Mouse (Mus musculus): ENCODE results near the gene Acta2. TPM values are rescaled to one million over a fixed set of nuclear protein-coding genes. Genes with fewer than 3 reads are reported as not detected.
A peak's percentile ranks its signal among the peaks of the same experiment; 100 is the strongest.

Gene Acta2
- polyA plus RNA-seq, 1 experiment from 2014 or later, result 1,110 TPM

DNA sequence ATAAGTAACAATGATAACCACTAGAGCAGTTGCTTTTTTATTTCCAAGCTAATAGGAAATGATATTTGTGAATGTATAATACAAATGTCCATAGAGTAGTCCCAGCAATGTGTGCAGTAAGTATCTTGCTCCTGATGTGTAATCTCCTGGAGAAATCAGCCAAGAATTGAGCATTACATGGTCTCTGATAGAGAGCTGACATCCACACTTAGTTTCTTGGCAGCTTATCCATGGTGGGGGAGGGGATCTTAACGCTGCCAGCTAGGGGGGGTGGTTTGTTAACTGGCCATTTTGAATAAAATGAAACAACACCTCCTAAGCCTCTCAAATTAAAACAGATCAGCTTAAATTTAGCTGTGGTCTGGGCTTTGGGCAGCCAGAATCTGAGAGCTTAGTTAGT, 13.6 kb upstream of the Acta2 start:
- H3K4me3 ChIP-seq, result no peak overlapping the region
- H3K4me2 ChIP-seq, result no peak overlapping the region
- no peaks in the 10 kb centered on the region for H3K36me3 ChIP-seq
- no peaks in the 10 kb centered on the region for H3K27me3 ChIP-seq (replicated peaks)
- ATAC-seq (ENCODE audit: extremely low read depth, insufficient number of reproducible peaks, low FRiP score, low TSS enrichment), result no peak
- H3K4me1 ChIP-seq, result peaks cover 7% of the 10 kb centered on the region
- H3K27ac ChIP-seq (replicated peaks), result no peak overlapping the region
- H3K9me3 ChIP-seq, result no peaks in the 10 kb centered on the region
- H3K9ac ChIP-seq, result no peak overlapping the region
- 41% methylated on average over 1 of the region's 1 CpGs for WGBS

DNA sequence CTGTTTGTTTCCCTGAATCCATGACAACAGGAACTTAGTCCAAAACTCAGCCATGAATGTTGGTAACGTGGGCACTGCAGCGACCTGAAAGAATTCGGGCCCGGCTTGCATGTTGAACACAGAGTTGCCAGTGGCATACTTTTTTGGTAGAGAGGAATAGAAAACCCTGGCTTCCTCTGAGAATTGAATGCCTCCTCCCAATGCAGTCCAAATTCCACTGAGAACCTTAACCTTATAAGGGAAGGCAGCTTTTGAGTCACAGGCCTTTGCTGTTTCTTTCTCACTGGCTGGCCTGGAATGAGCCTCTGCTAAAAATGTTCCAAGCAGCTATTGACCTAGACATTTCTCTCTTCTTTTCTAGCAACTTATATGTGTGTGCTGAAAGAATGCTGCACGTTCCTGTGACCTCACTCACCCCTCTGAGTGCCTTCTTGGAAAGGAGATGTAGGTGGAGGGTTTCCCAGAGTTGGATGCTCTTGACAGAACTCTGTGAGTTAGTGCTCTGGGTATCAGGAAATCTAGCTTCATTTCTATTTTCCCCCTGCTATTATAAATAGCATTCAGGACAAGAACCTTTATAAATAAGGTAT, 10.3 kb upstream of the Acta2 start:
- Histone ChIP-seq H3K36me3 (no peaks in the 10 kb centered on the region), H3K4me1 (peaks cover 13% of the 10 kb centered on the region), H3K27ac (replicated peaks) (peak overlapping the region; percentile 74), H3K9me3 (no peaks in the 10 kb centered on the region), H3K9ac (no peak overlapping the region), H3K4me2 (peak overlapping the region; percentile 3; the same call in 1 of the 2 replicates), H3K27me3 (replicated peaks) (0 out of 2 replicates have a peak, but pooled peaks cover 3% of the 10 kb centered on the region), H3K4me3 (no peak overlapping the region)
- ATAC-seq (ENCODE audit: extremely low read depth, insufficient number of reproducible peaks, low FRiP score, low TSS enrichment), result no peak
- WGBS, result 44% methylated on average over 5 of the region's 5 CpGs

DNA sequence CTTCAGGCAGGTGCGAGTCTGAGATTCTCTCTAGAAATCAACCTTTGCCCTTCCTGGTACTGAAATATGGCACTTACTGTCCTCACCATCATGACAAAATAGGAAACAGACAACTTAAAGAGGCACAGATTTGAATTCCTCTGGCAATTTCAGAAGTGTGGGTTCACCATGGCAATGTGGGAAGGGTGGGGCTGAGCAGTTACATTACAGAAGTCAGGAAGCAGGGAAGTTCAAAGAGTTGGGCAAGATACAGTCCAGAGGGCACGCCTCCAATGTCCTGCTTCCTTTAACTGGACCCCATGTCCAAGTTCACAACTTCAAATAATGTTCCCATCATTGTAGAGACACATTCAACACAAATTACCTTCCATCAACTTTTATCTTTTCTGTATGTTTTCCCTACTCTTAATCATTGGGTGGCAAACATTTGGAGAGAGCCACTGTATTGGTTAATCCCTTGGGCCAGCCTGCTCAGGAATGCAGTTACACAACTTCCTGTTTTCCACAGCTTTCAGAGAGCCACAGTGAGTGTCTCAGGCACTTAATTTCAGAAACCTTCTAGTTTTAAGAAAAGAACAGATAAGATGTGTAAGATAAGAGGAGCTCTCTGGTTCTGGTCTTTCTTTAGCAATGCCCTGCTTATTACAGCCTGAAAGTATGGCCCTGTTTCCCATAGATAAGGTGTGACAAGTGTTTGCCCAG, 7.0 kb upstream of the Acta2 start:
- Histone ChIP-seq H3K4me1 (peaks cover 13% of the 10 kb centered on the region), H3K9me3 (no peaks in the 10 kb centered on the region), H3K4me3 (no peak overlapping the region), H3K36me3 (no peaks in the 10 kb centered on the region), H3K4me2 (no peak overlapping the region), H3K27me3 (replicated peaks) (peaks cover 20% of the 10 kb centered on the region), H3K27ac (replicated peaks) (no peak overlapping the region), H3K9ac (no peak overlapping the region)
- WGBS, result 66% methylated on average over 2 of the region's 2 CpGs
- ATAC-seq (ENCODE audit: extremely low read depth, insufficient number of reproducible peaks, low FRiP score, low TSS enrichment), result no peak

DNA sequence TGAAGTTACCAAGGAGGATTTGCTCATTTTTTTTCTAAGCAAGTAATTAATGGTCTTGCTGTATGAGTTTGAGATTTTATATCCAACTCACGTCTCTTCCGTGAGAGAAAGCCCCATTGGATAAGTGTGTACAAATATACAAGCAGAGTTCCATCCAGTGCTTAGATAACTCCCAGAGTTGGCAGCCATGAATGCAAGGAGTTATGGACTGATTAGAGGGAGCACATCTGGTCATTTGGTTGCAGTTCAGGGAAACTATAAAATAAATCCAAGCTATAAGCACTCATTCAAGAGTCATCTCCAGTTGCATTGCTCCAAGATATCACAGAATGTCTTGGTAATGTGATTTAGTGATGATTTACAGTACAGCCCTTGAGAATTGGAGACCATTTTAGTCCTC, 1.5 kb upstream of the Acta2 start:
- Histone ChIP-seq H3K9ac (no peak overlapping the region), H3K4me3 (no peak overlapping the region), H3K4me2 (no peak overlapping the region), H3K9me3 (no peaks in the 10 kb centered on the region), H3K4me1 (peaks cover 25% of the 10 kb centered on the region), H3K36me3 (peaks cover 5% of the 10 kb centered on the region; the same call in 1 of the 2 replicates), H3K27ac (replicated peaks) (no peak overlapping the region), H3K27me3 (replicated peaks) (peaks cover 32% of the 10 kb centered on the region)
- WGBS, result 66% methylated on average over 2 of the region's 2 CpGs
- ATAC-seq (ENCODE audit: extremely low read depth, insufficient number of reproducible peaks, low FRiP score, low TSS enrichment), result no peak

DNA sequence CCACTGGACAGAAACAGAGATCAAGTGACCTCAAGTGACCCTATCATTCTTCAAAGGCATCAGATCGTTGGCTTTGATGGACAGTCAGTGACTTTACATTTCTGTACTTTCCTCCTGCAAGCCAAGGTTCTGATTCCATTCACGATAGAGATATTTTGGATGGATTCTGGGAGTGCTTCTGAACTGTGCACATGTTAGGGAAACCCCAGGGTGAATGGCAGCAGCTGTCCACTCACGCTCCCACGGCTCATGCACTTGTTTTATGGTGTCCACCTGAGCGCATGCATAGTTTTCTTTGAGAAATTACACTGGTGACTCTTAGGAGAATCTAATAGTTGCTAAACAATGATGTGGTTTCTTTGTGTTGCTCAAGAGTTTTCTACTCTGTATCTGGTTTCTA, 759 bp upstream of the Acta2 start:
- no peak overlapping the region for H3K4me2 ChIP-seq
- H3K27me3 ChIP-seq (replicated peaks), result peaks cover 37% of the 10 kb centered on the region
- ATAC-seq (ENCODE audit: extremely low read depth, insufficient number of reproducible peaks, low FRiP score, low TSS enrichment), result no peak
- no peak overlapping the region for H3K4me3 ChIP-seq
- H3K9ac ChIP-seq, result no peak overlapping the region
- WGBS, result 69% methylated on average over 5 of the region's 5 CpGs
- H3K36me3 ChIP-seq, result peaks cover 13% of the 10 kb centered on the region
- H3K9me3 ChIP-seq, result no peaks in the 10 kb centered on the region
- H3K27ac ChIP-seq (replicated peaks), result no peak overlapping the region
- peaks cover 30% of the 10 kb centered on the region for H3K4me1 ChIP-seq

DNA sequence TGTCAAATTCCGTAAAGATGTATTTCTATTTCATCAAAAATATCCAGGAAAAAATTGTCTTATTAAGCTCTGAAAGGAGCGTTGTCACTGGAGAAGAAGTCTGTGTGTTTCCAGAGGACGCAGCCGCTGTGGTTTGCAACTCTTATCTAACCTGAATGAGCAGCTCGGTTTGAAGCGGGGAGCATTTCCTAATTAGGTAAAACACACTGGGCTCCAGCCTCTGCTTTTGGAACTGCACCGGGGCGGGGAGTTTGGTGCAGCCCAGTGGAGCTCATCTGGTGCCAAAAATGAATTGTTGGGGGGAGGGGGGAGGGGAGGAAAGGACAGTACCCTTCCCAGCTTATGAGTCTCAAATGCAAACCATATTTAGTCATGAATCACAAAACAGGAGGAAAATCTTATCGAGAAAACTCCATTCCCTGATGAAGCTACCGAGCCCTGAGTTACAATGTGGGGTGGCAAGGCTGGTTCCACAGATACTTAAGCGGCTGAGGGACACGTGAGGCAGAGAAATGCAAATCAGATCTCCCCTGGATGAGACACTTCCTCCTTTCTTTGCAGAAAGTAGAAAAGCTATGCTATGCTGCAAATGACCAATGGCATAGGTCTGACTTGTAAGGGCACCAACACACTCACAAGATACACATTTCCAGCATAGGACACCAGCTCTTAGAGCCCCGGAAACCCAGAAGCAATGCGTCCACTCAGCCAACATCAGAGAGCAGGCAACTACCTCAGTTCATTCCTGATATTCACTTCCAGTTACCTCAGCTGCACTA, 1.1 kb downstream of the Acta2 start:
- H3K36me3 ChIP-seq, result peaks cover 25% of the 10 kb centered on the region
- H3K4me1 ChIP-seq, result peaks cover 30% of the 10 kb centered on the region
- H3K4me2 ChIP-seq, result peak overlapping the region; percentile 70
- peak overlapping the region; percentile 59 for H3K4me3 ChIP-seq
- H3K9ac ChIP-seq, result peak overlapping the region; percentile 81
- ATAC-seq (ENCODE audit: extremely low read depth, insufficient number of reproducible peaks, low FRiP score, low TSS enrichment), result no peak
- H3K27me3 ChIP-seq (replicated peaks), result peaks cover 44% of the 10 kb centered on the region
- H3K27ac ChIP-seq (replicated peaks), result peak overlapping the region; percentile 81
- no peaks in the 10 kb centered on the region for H3K9me3 ChIP-seq
- 13% methylated on average over 14 of the region's 14 CpGs for WGBS

DNA sequence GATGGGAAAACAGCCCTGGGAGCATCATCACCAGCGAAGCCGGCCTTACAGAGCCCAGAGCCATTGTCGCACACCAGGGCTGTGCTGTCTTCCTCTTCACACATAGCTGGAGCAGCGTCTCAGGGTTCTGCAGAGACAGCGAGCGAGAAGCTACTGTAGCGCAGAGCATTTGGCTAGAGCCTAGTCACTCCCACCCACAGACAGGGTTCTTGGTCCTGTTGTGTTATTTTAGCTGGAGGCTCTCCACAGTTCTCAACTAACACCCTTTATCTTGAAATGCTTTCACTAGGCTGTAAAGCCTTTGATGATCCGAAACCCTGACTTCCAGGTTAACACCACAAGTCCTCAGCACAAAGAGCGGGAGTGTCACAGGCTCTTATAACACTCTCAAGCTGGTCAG, 2.9 kb downstream of the Acta2 start:
- peaks cover 31% of the 10 kb centered on the region for H3K27me3 ChIP-seq (replicated peaks)
- 23% methylated on average over 9 of the region's 9 CpGs for WGBS
- peak overlapping the region; percentile 50 for H3K9ac ChIP-seq
- peak overlapping the region; percentile 59 for H3K4me3 ChIP-seq
- no peak for ATAC-seq (ENCODE audit: extremely low read depth, insufficient number of reproducible peaks, low FRiP score, low TSS enrichment)
- H3K36me3 ChIP-seq, result peaks cover 39% of the 10 kb centered on the region
- H3K4me2 ChIP-seq, result peak overlapping the region; percentile 70
- H3K9me3 ChIP-seq, result no peaks in the 10 kb centered on the region
- peaks cover 30% of the 10 kb centered on the region for H3K4me1 ChIP-seq
- H3K27ac ChIP-seq (replicated peaks), result 0 out of 2 replicates have a peak overlapping the region, but pooled peaks have one; percentile 3

DNA sequence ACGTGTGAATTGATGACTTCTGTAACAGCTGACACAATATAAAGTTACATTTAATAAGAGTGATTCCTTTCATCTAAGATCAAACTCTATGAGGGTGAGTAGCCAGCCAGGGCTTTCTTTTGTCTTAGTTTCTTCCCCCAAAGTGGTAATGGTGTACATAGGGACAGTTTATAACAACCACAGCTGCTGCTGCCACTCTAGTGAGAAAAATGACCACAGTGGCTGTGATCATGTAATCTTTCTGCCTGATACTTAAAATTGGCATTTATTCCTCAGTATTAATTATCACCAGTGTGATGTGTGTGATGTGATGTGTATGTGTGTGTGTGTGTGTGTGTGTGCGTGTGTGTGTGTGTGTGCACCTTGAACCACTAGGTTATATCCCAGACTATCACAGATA, 3.5 kb downstream of the Acta2 start:
- Histone ChIP-seq H3K36me3 (peaks cover 45% of the 10 kb centered on the region), H3K9me3 (no peaks in the 10 kb centered on the region), H3K4me2 (peak overlapping the region; percentile 70), H3K9ac (peak overlapping the region; percentile 50), H3K27me3 (replicated peaks) (peaks cover 31% of the 10 kb centered on the region), H3K4me3 (no peak overlapping the region; the same call in 1 of the 2 replicates), H3K4me1 (peaks cover 30% of the 10 kb centered on the region), H3K27ac (replicated peaks) (no peak overlapping the region)
- no peak for ATAC-seq (ENCODE audit: extremely low read depth, insufficient number of reproducible peaks, low FRiP score, low TSS enrichment)
- 75% methylated on average over 2 of the region's 2 CpGs for WGBS

DNA sequence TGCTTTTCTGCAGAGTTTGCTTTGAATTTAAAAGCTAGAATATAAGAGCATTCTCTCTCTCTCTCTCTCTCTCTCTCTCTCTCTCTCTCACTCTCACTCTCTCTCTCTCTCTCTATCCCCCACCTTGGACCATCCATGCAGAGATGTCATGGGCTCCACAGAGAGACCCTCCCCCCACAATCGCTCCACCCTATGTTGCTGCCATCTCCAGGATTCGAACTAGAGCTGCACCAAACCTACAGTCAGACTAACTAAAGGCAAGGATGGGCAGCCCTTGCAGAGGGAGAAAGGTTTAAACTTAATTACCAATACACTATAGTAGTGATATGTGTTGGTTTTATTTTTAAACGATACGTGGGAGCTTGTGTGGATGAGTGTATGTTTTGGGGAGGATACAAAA, 4.8 kb downstream of the Acta2 start:
- 78% methylated on average over 4 of the region's 4 CpGs for WGBS
- no peak overlapping the region for H3K9ac ChIP-seq
- H3K27me3 ChIP-seq (replicated peaks), result peaks cover 30% of the 10 kb centered on the region
- no peaks in the 10 kb centered on the region for H3K9me3 ChIP-seq
- no peak overlapping the region for H3K4me3 ChIP-seq
- H3K36me3 ChIP-seq, result peaks cover 57% of the 10 kb centered on the region
- no peak for ATAC-seq (ENCODE audit: extremely low read depth, insufficient number of reproducible peaks, low FRiP score, low TSS enrichment)
- H3K27ac ChIP-seq (replicated peaks), result no peak overlapping the region
- no peak overlapping the region for H3K4me2 ChIP-seq
- H3K4me1 ChIP-seq, result peaks cover 28% of the 10 kb centered on the region

DNA sequence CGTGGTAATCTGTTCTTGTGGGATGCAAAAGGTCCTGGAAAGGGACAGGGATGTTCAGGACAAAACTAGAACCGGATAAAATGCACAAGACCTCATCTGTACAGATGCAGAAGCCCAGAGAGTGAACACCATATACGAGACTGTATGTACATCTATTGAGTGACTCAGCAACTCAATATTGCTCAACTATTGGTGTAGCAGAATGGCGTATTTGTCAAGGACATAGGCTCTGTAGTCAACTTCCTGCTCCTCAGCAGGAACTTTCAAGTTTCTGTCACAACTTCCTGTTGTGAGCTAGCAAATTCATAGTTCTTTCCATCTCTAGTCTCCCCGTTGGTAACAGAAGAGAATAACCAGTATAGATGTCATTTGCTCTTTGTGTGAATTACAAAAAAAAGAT, 6.8 kb downstream of the Acta2 start:
- Histone ChIP-seq H3K27me3 (replicated peaks) (peaks cover 30% of the 10 kb centered on the region), H3K4me3 (no peak overlapping the region), H3K4me1 (peaks cover 9% of the 10 kb centered on the region), H3K9ac (no peak overlapping the region), H3K36me3 (peaks cover 72% of the 10 kb centered on the region), H3K4me2 (no peak overlapping the region), H3K9me3 (no peaks in the 10 kb centered on the region), H3K27ac (replicated peaks) (no peak overlapping the region)
- WGBS, result 76% methylated on average over 5 of the region's 5 CpGs
- ATAC-seq (ENCODE audit: extremely low read depth, insufficient number of reproducible peaks, low FRiP score, low TSS enrichment), result no peak

DNA sequence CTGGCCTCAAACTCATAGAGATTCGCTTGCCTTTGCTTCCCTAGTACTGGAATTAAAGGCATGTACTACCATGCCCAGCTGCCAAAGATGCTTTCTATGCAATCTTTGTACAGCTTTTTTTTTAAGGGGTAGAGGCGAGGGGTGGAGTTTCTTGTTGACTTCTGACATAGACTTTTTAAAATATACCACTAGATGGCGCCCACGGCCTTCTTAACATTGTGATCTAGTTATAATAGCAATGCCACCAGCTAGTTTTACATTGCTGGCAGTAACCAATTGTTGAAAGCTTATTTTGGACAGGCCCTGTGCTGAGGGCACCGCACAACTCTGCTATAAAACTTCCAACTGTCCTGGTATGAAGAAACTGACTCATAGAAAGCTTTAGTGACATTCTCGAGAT, 11.3 kb downstream of the Acta2 start:
- no peak overlapping the region for H3K9ac ChIP-seq
- no peak for ATAC-seq (ENCODE audit: extremely low read depth, insufficient number of reproducible peaks, low FRiP score, low TSS enrichment)
- no peaks in the 10 kb centered on the region for H3K4me1 ChIP-seq
- H3K4me2 ChIP-seq, result no peak overlapping the region
- H3K9me3 ChIP-seq, result no peaks in the 10 kb centered on the region
- H3K27ac ChIP-seq (replicated peaks), result no peak overlapping the region
- peaks cover 84% of the 10 kb centered on the region for H3K36me3 ChIP-seq
- 0 out of 2 replicates have a peak, but pooled peaks cover 6% of the 10 kb centered on the region for H3K27me3 ChIP-seq (replicated peaks)
- WGBS, result 22% methylated on average over 6 of the region's 6 CpGs
- H3K4me3 ChIP-seq, result no peak overlapping the region

Data from heart, embryonic 13.5 days (tissue).